Mouse (Mus musculus): ENCODE data around the gene Poln.

GRCm38 (mm10) chr5:34148476-34148875 lies 20.8 kb downstream of the Poln start:
- no peak for TF ChIP-seq POLR2A (IDR thresholded peaks at IDR 0.05; ENCODE audit: low read depth, low read length)
- no peak for TF ChIP-seq CTCF (IDR thresholded peaks at IDR 0.05; ENCODE audit: extremely low read depth, insufficient read depth, insufficient read length, insufficient replicate concordance)
